Mouse (Mus musculus) megakaryocyte, embryonic 14.5 days (primary cell): ENCODE measurements around the gene Cfap73.

Experiments used
- FLI1 ChIP-seq: IDR thresholded peaks from 2 replicates; pipeline ENCODE4 v1.6.1; 2012; ENCODE audit warnings: low read length, inconsistent platforms, mixed read lengths
- GATA1 ChIP-seq: IDR thresholded peaks from 3 replicates; pipeline ENCODE4 v1.6.1; 2012; ENCODE audit warnings: mixed read lengths, low read length, inconsistent platforms, borderline replicate concordance

GRCm38 (mm10) chr5:120634131-120634530 lies at the start of gene Cfap73:
- no peak for TF ChIP-seq GATA1
- no peak for TF ChIP-seq FLI1
